Comparison of ENCODE assay signal across 7 mouse cellular contexts in the genomic region with DNA sequence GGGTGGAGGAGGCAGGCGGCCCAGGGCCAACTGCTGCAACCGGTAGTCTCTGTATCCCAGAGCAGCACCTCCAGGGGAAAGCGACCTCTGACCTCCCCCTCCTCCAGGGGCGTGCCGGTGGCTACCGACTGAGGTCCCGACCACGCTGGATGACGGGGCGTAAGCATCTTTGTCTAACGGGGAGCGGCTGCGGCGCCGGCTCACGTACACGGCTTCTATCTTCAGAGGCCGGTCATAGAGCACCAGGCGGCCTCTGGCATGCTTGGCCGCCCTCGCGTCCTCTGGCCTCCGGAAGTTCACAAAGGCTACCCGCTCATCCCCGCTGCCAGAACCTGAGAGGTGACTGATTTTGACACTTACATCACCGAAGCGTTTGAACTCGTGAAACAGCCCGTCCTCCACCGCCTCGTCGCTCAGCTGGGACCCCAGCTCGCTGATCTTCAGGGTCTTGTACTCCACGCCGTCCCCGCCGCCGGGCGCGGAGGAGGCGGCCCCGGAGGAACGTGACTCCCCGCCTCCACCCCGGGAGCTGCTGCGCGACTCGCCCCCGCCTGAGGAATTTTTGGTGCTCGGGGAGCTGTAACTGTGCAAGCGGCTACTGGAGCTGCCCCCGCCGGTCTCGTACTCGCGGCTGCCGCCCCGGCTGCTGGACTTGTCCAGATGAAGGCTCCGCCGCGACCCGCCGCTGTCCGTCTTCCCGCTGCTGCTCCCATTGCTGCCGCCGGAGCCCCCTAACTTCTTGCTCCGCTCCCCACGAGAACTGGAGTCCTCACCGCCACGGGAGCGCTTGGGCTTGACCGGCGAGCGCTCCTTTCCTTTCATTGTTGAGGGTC. TPM values are rescaled to one million over a fixed set of nuclear protein-coding genes. Genes with fewer than 3 reads are reported as not detected.
DNase-seq lines count a peak whose midpoint lies in the region; ATAC-seq lines count a peak whose summit lies in the region.

No protein-coding gene starts in this region.

- H3K4me1 ChIP-seq in hindbrain, embryonic 16.5 days (ENCODE audit: control insufficient read depth, insufficient read depth, low read depth, low read length), result peaks cover 24% of the 10 kb centered on the region
- H3K4me1 ChIP-seq in midbrain, embryonic 11.5 days (ENCODE audit: control insufficient read depth, insufficient read depth, low read length), result peaks cover 29% of the 10 kb centered on the region
- H3K4me1 ChIP-seq in stomach, embryonic 14.5 days (ENCODE audit: control insufficient read depth, insufficient read depth, low read length), result peaks cover 24% of the 10 kb centered on the region

- no peaks in the 10 kb centered on the region for H3K27me3 ChIP-seq in hindbrain, embryonic 16.5 days (replicated peaks; ENCODE audit: control insufficient read depth, insufficient read depth, low read length)
- H3K27me3 ChIP-seq in midbrain, embryonic 11.5 days (ENCODE audit: control insufficient read depth, insufficient read depth, low read length), result no peaks in the 10 kb centered on the region
- no peaks in the 10 kb centered on the region for H3K27me3 ChIP-seq in stomach, embryonic 14.5 days (ENCODE audit: control insufficient read depth, insufficient read depth, low read length)

- peak; percentile 0; the same call in 1 of the 2 replicates for ATAC-seq in hindbrain, embryonic 16.5 days
- peak; percentile 4 for ATAC-seq in midbrain, embryonic 11.5 days (ENCODE audit: low FRiP score)
- ATAC-seq in stomach, embryonic 14.5 days (ENCODE audit: insufficient number of reproducible peaks, insufficient read depth, low FRiP score, low read depth), result no peak

- 0 out of 2 replicates have a peak, but pooled peaks cover 2% of the 10 kb centered on the region for H3K36me3 ChIP-seq in hindbrain, embryonic 16.5 days (ENCODE audit: control insufficient read depth, insufficient read depth, low read length)
- peaks cover 9% of the 10 kb centered on the region for H3K36me3 ChIP-seq in midbrain, embryonic 11.5 days (ENCODE audit: control insufficient read depth, insufficient read depth, low read length)
- H3K36me3 ChIP-seq in stomach, embryonic 14.5 days (ENCODE audit: control insufficient read depth, insufficient read depth, low read length), result peaks cover 20% of the 10 kb centered on the region

- peak; percentile 64 for DNase-seq in NIH3T3 (ENCODE audit: low read depth)
- peak; percentile 16 for DNase-seq in c-Kit-positive CD71-positive TER-119-negative erythroid progenitor cells, embryonic 14.5 days (ENCODE audit: low read depth)
- DNase-seq in frontal cortex, postnatal 10 days (ENCODE audit: low spot score in 2 of 2), result peak; percentile 57 to 66
- DNase-seq in left cerebral cortex, postnatal 14 days (ENCODE audit: low spot score in 2 of 2), result peak; percentile 32 to 65
- DNase-seq in midbrain, embryonic 11.5 days (ENCODE audit: low spot score, missing footprints), result peak; percentile 95

- WGBS in hindbrain, embryonic 16.5 days, result under 1% methylated on average over 63 of the region's 75 CpGs
- under 1% methylated on average over 70 of the region's 75 CpGs for WGBS in midbrain, embryonic 11.5 days
- WGBS in stomach, embryonic 14.5 days, result under 1% methylated on average over 66 of the region's 75 CpGs

- intact Hi-C loops in left cerebral cortex, postnatal 14 days (cut with DNase I), result loop anchor here (5.0 kb wide), 3 partner anchors 40 to 295 kb away; a partner anchor contains a TSS

- peak overlapping the region; percentile 79 for H3K9ac ChIP-seq in hindbrain, embryonic 16.5 days (ENCODE audit: low read depth, low read length)
- peak overlapping the region; percentile 91 for H3K9ac ChIP-seq in midbrain, embryonic 11.5 days (ENCODE audit: low read length)
- peak overlapping the region; percentile 82 for H3K9ac ChIP-seq in stomach, embryonic 14.5 days (replicated peaks; ENCODE audit: low read depth, low read length)

- H3K4me3 ChIP-seq in hindbrain, embryonic 16.5 days (ENCODE audit: low read length), result peak overlapping the region; percentile 77
- H3K4me3 ChIP-seq in midbrain, embryonic 11.5 days (ENCODE audit: low read depth, low read length), result peak overlapping the region; percentile 97
- peak overlapping the region; percentile 97 for H3K4me3 ChIP-seq in stomach, embryonic 14.5 days (ENCODE audit: low read depth, low read length)

- peak overlapping the region; percentile 84 for H3K4me2 ChIP-seq in hindbrain, embryonic 16.5 days (ENCODE audit: low read length)
- H3K4me2 ChIP-seq in midbrain, embryonic 11.5 days, result peak overlapping the region; percentile 95
- H3K4me2 ChIP-seq in stomach, embryonic 14.5 days (replicated peaks; ENCODE audit: low read depth, low read length), result peak overlapping the region; percentile 95

- H3K9me3 ChIP-seq in hindbrain, embryonic 16.5 days (ENCODE audit: control insufficient read depth, low read length), result no peaks in the 10 kb centered on the region
- H3K9me3 ChIP-seq in midbrain, embryonic 11.5 days (ENCODE audit: control insufficient read depth, low read length), result no peaks in the 10 kb centered on the region
- H3K9me3 ChIP-seq in stomach, embryonic 14.5 days (ENCODE audit: control insufficient read depth, low read depth, low read length), result no peaks in the 10 kb centered on the region

- peak overlapping the region; percentile 84 for H3K27ac ChIP-seq in hindbrain, embryonic 16.5 days (ENCODE audit: low read depth, low read length)
- H3K27ac ChIP-seq in midbrain, embryonic 11.5 days (ENCODE audit: low read depth, low read length), result peak overlapping the region; percentile 88
- peak overlapping the region; percentile 93 for H3K27ac ChIP-seq in stomach, embryonic 14.5 days (ENCODE audit: low read length)

RNA-seq across cellular contexts. Expression of a gene that starts 1.1 kb away (rescaled TPM):
- polyA plus RNA-seq in hindbrain, embryonic 16.5 days (2015; fragmentation: Nextera tagmentation; extraction: Ambion mirVana), result 5.3 and 6.5 TPM in 2 replicates
- 10 to 100 TPM; 24.5 to 24.6 TPM for total RNA-seq in left cerebral cortex, postnatal 14 days (2021)
- 19.9 and 20.6 TPM in 2 replicates for polyA plus RNA-seq in midbrain, embryonic 11.5 days (2014; fragmentation: Nextera tagmentation; extraction: Ambion mirVana)
- polyA plus RNA-seq in stomach, embryonic 14.5 days (2014; fragmentation: Nextera tagmentation; extraction: Ambion mirVana), result 19.0 and 20.7 TPM in 2 replicates

RNA-seq across cellular contexts. Expression of a gene that starts 41.3 kb away (rescaled TPM):
- 3.0 and 3.1 TPM in 2 replicates for polyA plus RNA-seq in hindbrain, embryonic 16.5 days (2015; fragmentation: Nextera tagmentation; extraction: Ambion mirVana)
- 1 to 10 TPM; 2.4 to 2.7 TPM for total RNA-seq in left cerebral cortex, postnatal 14 days (2021)
- 1.8 and 2.2 TPM in 2 replicates for polyA plus RNA-seq in midbrain, embryonic 11.5 days (2014; fragmentation: Nextera tagmentation; extraction: Ambion mirVana)
- 5.2 and 5.7 TPM in 2 replicates for polyA plus RNA-seq in stomach, embryonic 14.5 days (2014; fragmentation: Nextera tagmentation; extraction: Ambion mirVana)

RNA-seq across cellular contexts. Expression of a gene that starts 53.7 kb away (rescaled TPM):
- 180 and 182 TPM in 2 replicates for polyA plus RNA-seq in hindbrain, embryonic 16.5 days (2015; fragmentation: Nextera tagmentation; extraction: Ambion mirVana)
- total RNA-seq in left cerebral cortex, postnatal 14 days (2021), result 10 to 100 TPM; 64.9 to 65.7 TPM
- 195 and 198 TPM in 2 replicates for polyA plus RNA-seq in midbrain, embryonic 11.5 days (2014; fragmentation: Nextera tagmentation; extraction: Ambion mirVana)
- polyA plus RNA-seq in stomach, embryonic 14.5 days (2014; fragmentation: Nextera tagmentation; extraction: Ambion mirVana), result 196 and 201 TPM in 2 replicates

Comparison
In these comparisons a context has a peak if more than half of its experiments do, and no peak if none do; other contexts are left out.
1. DNase-seq: peak in every context shown above with its lines; median percentile 95 in midbrain, embryonic 11.5 days; 64 in NIH3T3; 62 in frontal cortex, postnatal 10 days; 48 in left cerebral cortex, postnatal 14 days; 16 in c-Kit-positive CD71-positive TER-119-negative erythroid progenitor cells, embryonic 14.5 days.